Mouse (Mus musculus) small intestine, adult 2 months (tissue): ENCODE results near the gene Rcc2. TPM values are rescaled to one million over a fixed set of nuclear protein-coding genes. Genes with fewer than 3 reads are reported as not detected.

ENCODE experiments used
- H3K27ac ChIP-seq: fragments of 200-500 bp; 2 replicates; pipeline ENCODE4 v1.5.1; 2012; ENCODE audit warnings: low read depth, low read length, control low read depth, inconsistent platforms; ENCODE audit not compliant: insufficient read depth
- H3K27me3 ChIP-seq: fragments of 200-500 bp; 2 replicates; pipeline ENCODE4 v1.6.1; 2012; ENCODE audit warnings: mild to moderate bottlenecking, moderate library complexity, low read length, inconsistent platforms; ENCODE audit not compliant: control insufficient read depth, insufficient read depth
- H3K36me3 ChIP-seq: fragments of 200-500 bp; 2 replicates; pipeline ENCODE4 v1.6.1; 2012; ENCODE audit warnings: mild to moderate bottlenecking, low read length, control low read depth, inconsistent platforms; ENCODE audit not compliant: control insufficient read depth, insufficient read depth
- H3K4me1 ChIP-seq: fragments of 200-500 bp; 2 replicates; pipeline ENCODE4 v1.6.1; 2012; ENCODE audit warnings: low read length, inconsistent platforms, mixed read lengths; ENCODE audit not compliant: control insufficient read depth, insufficient read depth, insufficient read length
- H3K4me3 ChIP-seq: fragments of 200-500 bp; 2 replicates; pipeline ENCODE4 v1.5.1; 2012; ENCODE audit warnings: low read depth, mild to moderate bottlenecking, control low read depth, inconsistent platforms, low read length, moderate library complexity
- CTCF ChIP-seq: fragments of 200-500 bp; IDR thresholded peaks from 2 replicates; pipeline ENCODE4 v1.5.1; 2012; ENCODE audit warnings: low read depth, mild to moderate bottlenecking, control low read depth, inconsistent platforms, low read length, moderate library complexity, mixed read lengths; ENCODE audit not compliant: insufficient replicate concordance, insufficient read length; ENCODE audit errors: extremely low read depth
- POLR2A ChIP-seq: fragments of 200-500 bp; IDR thresholded peaks from 2 replicates; pipeline ENCODE4 v1.6.1; 2012; ENCODE audit warnings: low read depth, mild to moderate bottlenecking, control low read depth, inconsistent platforms, low read length, moderate library complexity
- WGBS: fragments of 180-500 bp; shearing (Covaris S2); methylation state at CpG from one replicate; pipeline ENCODE4 v1.1.7; 2018; 5-methylcytosine and 5-hydroxymethylcytosine counted together
- polyA plus RNA-seq: library from polyadenylated mRNA; depleted of rRNA; stranded (reverse); fragments of >200 nt; gene quantifications from 2 replicates; pipeline ENCODE4 v1.2.3, GENCODE M21; 2012

Rcc2 gene
- polyA plus RNA-seq, 1 experiment, result 42.9 TPM

DNA sequence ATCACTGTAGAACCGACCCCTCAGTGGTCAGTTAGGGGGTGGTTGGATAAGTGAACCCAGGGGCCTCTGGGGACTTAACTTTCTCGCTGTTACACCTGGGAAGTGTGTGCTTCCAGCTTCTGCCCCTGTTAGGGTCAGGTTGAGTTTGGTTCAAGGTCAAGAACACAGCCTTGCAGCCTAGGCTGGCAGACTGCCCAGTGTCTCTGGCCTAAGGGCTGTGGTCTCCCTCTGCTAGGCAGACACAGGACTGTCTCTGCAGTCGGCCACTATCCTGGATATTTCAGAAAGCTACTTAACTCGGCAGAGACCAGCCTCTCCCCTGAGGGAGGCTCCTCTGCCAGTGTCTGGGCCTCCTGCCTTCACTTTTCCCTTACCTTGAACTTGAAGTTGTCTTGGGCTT, 3.8 kb downstream of the Rcc2 start:
- WGBS, result 46% methylated on average over 4 of the region's 4 CpGs
- H3K27ac ChIP-seq, result no peak overlapping the region
- H3K4me3 ChIP-seq, result no peak overlapping the region

DNA sequence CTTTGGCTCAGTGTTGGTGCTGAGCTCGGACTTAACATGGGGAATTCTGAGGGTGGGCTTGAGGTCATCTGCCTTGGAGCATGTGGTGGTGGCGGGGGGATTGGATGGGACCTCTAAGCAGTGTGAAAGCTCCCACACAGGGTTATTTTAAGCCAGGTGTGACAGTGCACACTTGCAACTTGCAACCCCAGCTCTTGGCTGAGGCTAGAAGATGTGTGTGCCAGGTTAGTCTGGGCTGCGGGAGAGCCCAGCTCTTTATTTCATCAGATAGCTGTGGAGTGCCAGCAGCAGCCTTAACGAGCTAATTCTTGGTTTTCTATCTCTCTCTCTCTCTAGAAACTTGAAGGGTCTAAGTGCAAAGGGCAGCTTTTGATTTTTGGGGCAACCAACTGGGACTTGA, 7.3 kb downstream of the Rcc2 start:
- TF ChIP-seq POLR2A (no peak), CTCF (no peak)
- H3K27ac ChIP-seq, result no peak overlapping the region
- H3K36me3 ChIP-seq, result peaks cover 21% of the 10 kb centered on the region
- 52% methylated on average over 4 of the region's 4 CpGs for WGBS
- no peaks in the 10 kb centered on the region for H3K27me3 ChIP-seq
- H3K4me1 ChIP-seq, result peaks cover 9% of the 10 kb centered on the region
- no peak overlapping the region for H3K4me3 ChIP-seq

More for the DNA sequence above, 3.8 kb downstream of the Rcc2 start:
- Histone ChIP-seq H3K36me3 (no peaks in the 10 kb centered on the region; the same call in 1 of the 2 replicates), H3K27me3 (no peaks in the 10 kb centered on the region), H3K4me1 (peaks cover 13% of the 10 kb centered on the region)
- no peak for TF ChIP-seq CTCF
- no peak for TF ChIP-seq POLR2A

DNA sequence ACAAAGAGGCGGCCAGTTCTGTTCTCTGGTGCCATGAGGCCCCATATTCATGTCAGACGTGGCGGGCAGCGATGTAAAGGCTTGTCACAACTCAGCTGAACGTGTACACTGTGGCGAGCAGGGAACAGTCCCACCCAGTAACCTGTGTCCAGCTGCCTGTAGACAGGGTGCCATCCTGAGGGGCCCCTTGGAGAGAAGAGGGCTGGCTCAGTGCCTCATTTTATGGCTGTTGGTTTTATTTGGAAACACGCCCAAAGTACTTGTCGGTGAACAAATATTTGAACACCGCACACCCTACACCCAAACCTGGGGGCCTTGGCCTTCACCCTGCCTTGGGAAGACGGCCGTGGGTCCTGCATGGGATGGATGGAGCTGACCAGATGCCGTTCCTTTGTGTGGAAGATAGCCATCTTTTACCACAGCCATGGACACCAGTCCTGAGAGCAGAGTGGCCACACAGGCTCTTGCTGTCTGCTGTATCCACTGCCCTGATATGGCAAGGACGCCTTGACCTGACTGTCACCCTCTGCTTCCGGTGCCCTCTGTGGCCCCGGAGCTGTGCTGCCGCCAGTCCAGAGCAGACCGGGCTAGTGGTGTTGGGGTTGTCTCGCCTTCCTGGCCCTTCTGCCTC, 8.1 kb downstream of the Rcc2 start:
- WGBS, result 36% methylated on average over 18 of the region's 18 CpGs

DNA sequence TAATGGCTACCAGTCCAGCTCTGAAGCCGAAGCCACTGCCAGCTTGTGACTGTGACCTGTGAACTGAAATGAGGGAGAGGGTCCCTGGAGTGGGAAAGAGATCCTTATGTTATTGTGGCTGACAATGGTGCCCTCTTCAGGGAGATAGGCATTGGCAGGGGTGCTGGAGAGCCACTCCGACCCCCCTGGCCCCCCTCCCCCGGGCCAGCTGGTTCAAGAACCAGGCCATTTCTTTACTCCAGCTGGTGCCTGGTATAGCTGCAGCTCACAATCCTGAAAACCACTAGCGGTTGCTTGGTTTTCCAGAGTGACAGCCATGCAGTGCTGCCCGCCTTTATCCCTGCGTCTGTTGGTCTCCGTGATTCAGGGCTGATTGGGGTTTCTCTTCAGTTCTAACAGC, 8.8 kb downstream of the Rcc2 start:
- 88% methylated on average over 7 of the region's 7 CpGs for WGBS
- Histone ChIP-seq H3K27ac (no peak overlapping the region), H3K36me3 (peaks cover 31% of the 10 kb centered on the region), H3K27me3 (no peaks in the 10 kb centered on the region), H3K4me3 (no peak overlapping the region), H3K4me1 (peaks cover 9% of the 10 kb centered on the region)
- TF ChIP-seq CTCF (no peak), POLR2A (no peak)

More for the DNA sequence above, 8.1 kb downstream of the Rcc2 start:
- H3K27ac ChIP-seq, result no peak overlapping the region
- H3K27me3 ChIP-seq, result no peaks in the 10 kb centered on the region
- TF ChIP-seq CTCF (no peak), POLR2A (no peak)
- peaks cover 9% of the 10 kb centered on the region for H3K4me1 ChIP-seq
- H3K36me3 ChIP-seq, result peaks cover 28% of the 10 kb centered on the region
- H3K4me3 ChIP-seq, result no peak overlapping the region

DNA sequence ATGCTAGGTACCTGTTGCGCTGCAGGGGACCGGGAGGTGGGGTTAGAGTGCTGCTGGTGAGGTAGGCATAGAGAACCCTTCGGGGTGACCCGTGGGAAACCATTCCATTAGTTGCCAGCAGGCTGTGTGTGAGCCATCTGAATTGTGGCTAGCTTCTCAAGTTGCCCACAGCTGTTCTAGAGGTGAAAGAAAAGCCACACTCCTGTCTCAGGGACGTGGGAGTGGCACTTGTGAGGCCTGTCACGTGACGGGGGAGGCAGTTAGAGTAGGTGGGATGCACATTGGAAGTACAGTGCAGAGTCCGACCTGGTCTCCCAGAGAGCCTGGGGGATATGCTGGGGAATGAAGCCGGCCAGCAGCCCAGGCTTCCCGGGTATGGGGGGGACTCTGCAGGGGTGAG, 9.3 kb downstream of the Rcc2 start:
- Histone ChIP-seq H3K27ac (no peak overlapping the region), H3K27me3 (no peaks in the 10 kb centered on the region), H3K36me3 (peaks cover 35% of the 10 kb centered on the region), H3K4me3 (no peak overlapping the region), H3K4me1 (peaks cover 9% of the 10 kb centered on the region)
- TF ChIP-seq CTCF, result no peak
- no peak for TF ChIP-seq POLR2A
- WGBS, result 89% methylated on average over 10 of the region's 10 CpGs

DNA sequence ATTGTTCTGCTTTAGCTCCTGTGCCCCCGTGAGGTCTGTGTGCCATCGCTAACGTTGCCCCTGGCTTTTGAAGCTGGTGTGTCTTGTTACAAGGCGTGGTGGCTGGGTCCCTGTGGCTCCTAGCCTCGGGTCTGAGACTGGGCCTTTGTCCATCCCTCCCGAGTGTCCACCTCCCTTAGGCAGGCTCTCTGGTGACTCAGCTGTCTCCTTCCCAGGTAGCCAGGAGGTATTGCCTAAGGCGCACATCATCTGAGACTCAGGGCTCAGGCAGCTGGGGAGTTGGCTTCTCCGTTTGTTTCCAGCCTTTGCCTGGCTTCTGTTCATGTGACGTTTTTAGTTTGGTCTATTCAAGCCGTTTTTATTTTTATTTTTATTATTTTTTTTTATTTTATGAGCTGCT, 10.4 kb downstream of the Rcc2 start:
- 85% methylated on average over 10 of the region's 10 CpGs for WGBS
- H3K4me3 ChIP-seq, result no peak overlapping the region
- H3K36me3 ChIP-seq, result peaks cover 43% of the 10 kb centered on the region
- no peak overlapping the region for H3K27ac ChIP-seq
- H3K4me1 ChIP-seq, result peaks cover 9% of the 10 kb centered on the region
- no peaks in the 10 kb centered on the region for H3K27me3 ChIP-seq
- TF ChIP-seq POLR2A (no peak), CTCF (no peak)

DNA sequence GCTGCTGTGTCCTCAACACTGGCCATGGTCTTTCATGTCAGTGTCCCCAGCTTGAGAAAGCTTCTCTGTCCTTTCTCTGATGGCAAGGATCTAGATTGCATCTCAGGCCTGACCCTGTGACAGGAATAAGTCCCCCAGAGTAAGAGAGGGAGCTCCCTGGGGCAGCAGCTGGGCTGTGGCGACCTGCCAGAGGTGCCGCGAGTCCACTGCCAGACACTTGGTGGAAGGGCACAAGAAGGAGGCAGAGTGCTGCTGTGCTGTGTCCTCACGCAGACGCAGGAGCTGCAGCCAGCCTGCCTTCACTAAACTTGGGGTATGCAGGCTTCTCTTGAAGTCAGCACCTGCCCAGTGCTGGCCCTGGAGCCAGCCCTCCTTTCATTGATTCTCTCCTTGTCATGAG, 11.0 kb downstream of the Rcc2 start:
- Histone ChIP-seq H3K4me1 (peaks cover 9% of the 10 kb centered on the region), H3K4me3 (no peak overlapping the region), H3K27ac (no peak overlapping the region), H3K27me3 (no peaks in the 10 kb centered on the region), H3K36me3 (peaks cover 46% of the 10 kb centered on the region)
- no peak for TF ChIP-seq POLR2A
- 75% methylated on average over 5 of the region's 5 CpGs for WGBS
